Mouse (Mus musculus): ENCODE data around the gene Ttc6. TPM values are rescaled to one million over a fixed set of nuclear protein-coding genes. Genes with fewer than 3 reads are reported as not detected.

The Ttc6 gene
- 0.06 and 0.08 TPM in 2 replicates for polyA plus RNA-seq (2015; fragmentation: Nextera tagmentation; extraction: Ambion mirVana)

GRCm38 (mm10) chr12:57563909-57564308 lies at the start of gene Ttc6:
Ttc6 (plus strand) TSS chr12:57564113.

GRCm38 (mm10) chr12:57546415-57547201 lies 17.3 kb upstream of the Ttc6 start, which contains the start of gene Foxa1:
Foxa1 (minus strand) TSS chr12:57546916.

Other genes starting within 250 kb of the Ttc6 start
- gene Foxa1, start 17.2 kb upstream of the Ttc6 start, polyA plus RNA-seq (2015; fragmentation: Nextera tagmentation; extraction: Ambion mirVana): 0.04 and 0.46 TPM in 2 replicates

Data from adrenal gland, postnatal 0 days (tissue).